Mouse (Mus musculus) heart, embryonic 14.5 days (tissue): ENCODE measurements around the gene Adk. TPM values are rescaled to one million over a fixed set of nuclear protein-coding genes. Genes with fewer than 3 reads are reported as not detected.

Experiments used
- ATAC-seq: fragments of 200-750 bp; cut with Nextera tagmentation; 2 replicates; pipeline ENCODE4 v1.8.0; 2017; ENCODE audit warnings: low read depth, moderate TSS enrichment; ENCODE audit not compliant: insufficient number of reproducible peaks, insufficient read depth, low FRiP score
- H3K27ac ChIP-seq, 2 experiments: fragments of 200-500 bp in 1 of 2; fragments of 300-500 bp in 1 of 2; sonication (generic) in 1 of 2; replicated peaks in 1 of 2; 2 replicates each; pipeline ENCODE4 v1.5.1; 2012 to 2014; ENCODE audit warnings: low read depth in 2 of 2, low read length in 2 of 2, control low read depth in 1 of 2, mild to moderate bottlenecking in 1 of 2, mixed read lengths in 1 of 2; ENCODE audit not compliant: control insufficient read depth in 1 of 2, insufficient read depth in 1 of 2
- H3K27me3 ChIP-seq: fragments of 300-500 bp; sonication (generic); 2 replicates; pipeline ENCODE4 v1.6.1; 2014; ENCODE audit warnings: mild to moderate bottlenecking, low read length, control low read depth; ENCODE audit not compliant: control insufficient read depth, insufficient read depth
- H3K36me3 ChIP-seq: fragments of 300-500 bp; sonication (generic); 2 replicates; pipeline ENCODE4 v1.6.1; 2014; ENCODE audit warnings: mild to moderate bottlenecking, control low read depth, low read length, mixed read lengths; ENCODE audit not compliant: control insufficient read depth, insufficient read depth
- H3K4me1 ChIP-seq, 2 experiments: fragments of 200-500 bp in 1 of 2; fragments of 300-500 bp in 1 of 2; sonication (generic) in 1 of 2; 2 replicates each; pipeline ENCODE4 v1.6.1; 2012 to 2014; ENCODE audit warnings: low read length in 2 of 2, control low read depth in 1 of 2, mixed read lengths in 1 of 2; ENCODE audit not compliant: control insufficient read depth in 2 of 2, insufficient read depth in 2 of 2
- H3K4me2 ChIP-seq: fragments of 300-500 bp; sonication (generic); 2 replicates; pipeline ENCODE4 v1.6.1; 2014; ENCODE audit warnings: mild to moderate bottlenecking, low read length
- H3K4me3 ChIP-seq, 2 experiments: fragments of 200-500 bp in 1 of 2; fragments of 300-500 bp in 1 of 2; sonication (generic) in 1 of 2; 2 replicates each; pipeline ENCODE4 v1.5.1; 2012 to 2014; ENCODE audit warnings: low read length in 2 of 2, mild to moderate bottlenecking in 2 of 2, control low read depth in 1 of 2, low read depth in 1 of 2, moderate library complexity in 1 of 2; ENCODE audit not compliant: control insufficient read depth in 1 of 2, insufficient read depth in 1 of 2
- H3K9ac ChIP-seq: fragments of 300-500 bp; sonication (generic); 2 replicates; pipeline ENCODE4 v1.6.1; 2014; ENCODE audit warnings: mild to moderate bottlenecking, low read length
- H3K9me3 ChIP-seq: fragments of 300-500 bp; sonication (generic); 2 replicates; pipeline ENCODE4 v1.6.1; 2016; ENCODE audit warnings: low read length, control low read depth; ENCODE audit not compliant: control insufficient read depth
- WGBS: fragments of 180-500 bp; shearing (Covaris S2); extraction: QIAGEN DNeasy Blood & Tissue Kit; methylation state at CpG from one replicate; pipeline ENCODE4 v1.1.7; 2014; 5-methylcytosine and 5-hydroxymethylcytosine counted together
- polyA plus RNA-seq: library from polyadenylated mRNA; unstranded; fragments of >200 nt; fragmentation: Nextera tagmentation; extraction: Ambion mirVana; gene quantifications from 2 replicates; pipeline ENCODE4 v1.2.1, GENCODE M21; 2014

Gene Adk
- polyA plus RNA-seq, 1 experiment from 2014 or later = 250 TPM

DNA sequence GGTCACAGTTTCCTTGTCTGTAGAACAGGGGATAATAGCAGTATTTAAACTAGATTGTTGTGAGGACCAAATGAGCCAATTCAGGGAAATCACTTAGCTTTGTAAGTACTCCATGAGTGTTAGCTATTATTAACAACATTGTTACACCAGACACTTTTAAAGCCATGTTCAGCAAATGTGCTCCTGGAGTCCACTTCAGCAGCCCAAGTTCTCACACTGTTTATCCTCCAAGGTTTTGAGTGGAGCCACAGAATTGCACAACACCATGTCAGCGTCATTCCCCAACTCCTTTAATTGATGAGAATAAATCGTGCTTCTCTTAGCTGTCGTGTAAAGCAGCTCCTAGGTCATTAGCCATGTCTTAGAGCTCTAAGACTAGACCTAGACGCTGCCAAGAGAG, 437.8 kb downstream of the Adk start:
- Histone ChIP-seq H3K4me1 (peaks cover 0 to 3% of the 10 kb centered on the region in 2 experiments; a peak in 1 of 4 replicates), H3K9me3 (no peaks in the 10 kb centered on the region), H3K27ac (no peak overlapping the region), H3K36me3 (no peaks in the 10 kb centered on the region), H3K9ac (no peak overlapping the region), H3K4me3 (no peak overlapping the region), H3K4me2 (no peak overlapping the region), H3K27me3 (no peaks in the 10 kb centered on the region)
- no peak for ATAC-seq
- WGBS = 69% methylated on average over 4 of the region's 4 CpGs

Other genes starting within 250 kb of the Adk start
- gene Plau, start 215.9 kb upstream of the Adk start, polyA plus RNA-seq = 1.5 and 1.7 TPM in 2 replicates
- gene Vcl, start 123.2 kb upstream of the Adk start, polyA plus RNA-seq = 100.0 and 113 TPM in 2 replicates
- gene Ap3m1, start 66 bp upstream of the Adk start, polyA plus RNA-seq = 63.2 and 72.3 TPM in 2 replicates